Mouse (Mus musculus) monocyte, adult 2 months (primary cell): ENCODE data around the gene Plppr2.

Experiments
- DNase-seq, 2 experiments: peaks; one replicate each; pipeline ENCODE4 v3.0.0; 2022; ENCODE audit warnings: low spot score in 2 of 2, low read depth in 1 of 2

Gene Plppr2

DNA sequence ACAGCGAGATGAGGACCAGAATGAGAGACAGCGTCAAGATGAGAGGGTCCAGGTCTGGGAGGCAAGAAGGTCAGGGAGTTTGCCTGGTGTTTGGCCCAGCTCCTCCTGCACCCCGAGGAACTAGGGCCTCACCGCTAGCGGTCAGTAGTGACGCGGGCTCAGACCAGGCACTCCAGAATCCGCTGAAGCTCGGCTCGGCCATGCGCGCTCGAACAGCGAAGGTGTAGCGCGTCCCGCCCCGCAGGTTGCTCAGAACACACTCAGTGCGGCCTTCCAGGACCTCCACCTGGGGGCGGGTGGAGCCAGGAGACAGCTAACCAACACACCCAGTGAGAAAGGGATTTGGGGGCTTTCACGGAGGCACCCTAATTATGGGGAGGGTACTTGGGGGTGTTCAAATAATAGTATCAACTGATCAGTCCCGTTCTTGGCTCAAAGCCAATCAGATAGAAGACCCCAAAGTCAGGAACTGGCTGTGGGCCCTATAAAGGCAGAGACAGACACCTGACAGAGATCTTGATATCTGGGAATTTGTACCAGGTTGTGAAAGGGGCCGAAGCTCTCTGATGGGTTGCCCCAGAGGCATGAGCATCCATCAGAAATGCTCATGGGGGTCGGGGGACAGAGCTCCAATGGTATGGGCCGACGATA is 23.9 kb downstream of the Plppr2 start:
- DNase-seq, result no peak

DNA sequence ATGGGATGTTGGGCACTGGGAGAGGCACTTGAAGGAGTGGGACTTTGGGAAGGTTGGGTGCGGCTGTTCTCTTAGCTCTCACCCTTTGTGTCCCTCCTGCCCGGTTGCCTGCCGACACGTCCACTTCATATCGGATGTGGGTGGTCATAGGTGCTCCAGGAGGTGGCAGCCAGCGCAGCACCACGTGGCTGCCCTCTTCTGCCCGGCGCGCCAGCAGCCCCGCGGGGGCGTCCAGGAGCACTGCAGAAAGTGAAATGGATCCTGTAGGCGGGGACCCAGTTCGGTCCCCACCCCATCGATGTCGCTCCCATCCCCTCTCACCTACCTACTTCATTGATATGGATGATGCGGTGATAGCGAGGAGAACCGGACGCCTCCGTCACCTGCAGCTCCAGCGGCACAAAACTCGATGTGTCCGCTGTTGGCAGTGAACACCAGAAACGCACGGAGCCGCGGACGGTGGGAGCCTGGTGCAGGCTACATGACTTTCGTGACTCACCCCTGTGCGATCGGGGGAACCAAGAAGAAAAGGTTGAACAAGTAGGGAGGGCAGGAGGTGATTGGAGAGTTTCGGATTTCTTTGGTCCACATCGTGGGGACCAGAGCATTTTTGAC is 24.6 kb downstream of the Plppr2 start:
- DNase-seq, result no peak

DNA sequence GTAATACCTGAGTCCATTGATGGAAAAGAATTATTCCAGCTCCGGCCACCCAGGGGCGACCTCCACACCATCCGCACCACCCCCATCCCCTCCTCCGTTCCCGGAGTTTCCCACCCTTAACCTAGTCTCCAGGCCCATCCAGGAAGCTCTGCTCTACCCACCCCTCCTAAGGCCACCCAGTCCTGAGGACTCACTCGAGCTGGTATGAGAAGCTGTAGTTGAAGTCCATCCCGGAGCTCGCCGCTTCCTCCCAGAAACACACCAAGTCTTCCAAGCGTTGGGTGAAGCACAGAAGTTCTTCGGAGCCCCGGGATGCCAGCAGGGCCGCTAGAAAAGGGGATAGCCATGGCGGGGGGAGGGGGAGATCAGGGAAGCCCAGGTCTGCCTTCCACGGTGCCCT is 25.2 kb downstream of the Plppr2 start:
- no peak for DNase-seq

GRCm38 (mm10) chr9:21962416-21963059 is 25.7 kb downstream of the Plppr2 start:
- no peak for DNase-seq

- DNase-seq, result no peak
Observed at GRCm38 (mm10) chr9:21963417-21963816, 26.6 kb downstream of the Plppr2 start, which contains the start of gene Epor. Gene Epor (minus strand): TSS chr9:21963506.

DNA sequence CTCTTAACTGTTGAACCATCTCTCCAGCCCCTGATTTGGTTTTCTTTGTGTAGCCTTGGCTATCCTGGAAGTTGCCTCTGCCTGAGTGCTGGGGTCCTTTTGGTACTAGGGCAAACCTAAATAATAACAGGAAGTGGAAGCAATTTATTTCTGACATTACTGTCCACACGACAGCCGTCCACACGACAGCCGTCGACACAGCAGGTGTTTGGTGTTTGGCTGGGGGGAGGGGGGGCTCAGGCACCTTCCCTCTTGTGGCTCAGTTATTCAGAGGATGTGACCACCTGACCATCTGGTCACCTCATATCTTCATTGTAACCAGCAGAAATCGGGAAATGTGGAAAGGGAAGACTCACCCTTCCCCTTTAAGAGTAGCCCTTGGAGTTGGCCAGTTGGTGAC is 32.0 kb downstream of the Plppr2 start:
- no peak for DNase-seq

GRCm38 (mm10) chr9:21969304-21969703 is 32.5 kb downstream of the Plppr2 start:
- DNase-seq, result no peak

- DNase-seq, result no peak
Observed at GRCm38 (mm10) chr9:21976626-21977175, 39.9 kb downstream of the Plppr2 start.

GRCm38 (mm10) chr9:21977331-21977730 is 40.5 kb downstream of the Plppr2 start:
- DNase-seq, result no peak

DNA sequence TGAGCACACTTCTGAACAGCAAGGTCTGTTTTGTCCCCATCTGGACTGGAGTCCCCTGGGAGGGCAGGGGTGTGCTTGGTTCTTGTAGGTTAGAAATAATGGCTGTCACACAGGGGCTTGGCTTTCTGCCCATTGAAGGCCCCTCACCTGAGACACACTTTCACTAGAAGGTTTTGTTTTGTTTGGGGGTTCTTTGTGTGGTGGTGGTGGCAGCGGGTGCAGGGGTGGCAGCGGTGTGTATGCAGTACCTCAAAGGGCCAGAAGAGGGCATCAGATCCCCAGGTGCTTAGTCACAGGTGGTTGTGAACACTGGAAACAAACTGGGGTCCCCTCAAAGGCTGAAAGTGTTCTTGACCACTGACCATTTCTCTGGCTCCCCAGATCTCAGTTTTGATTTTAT is 41.1 kb downstream of the Plppr2 start:
- no peak for DNase-seq

DNA sequence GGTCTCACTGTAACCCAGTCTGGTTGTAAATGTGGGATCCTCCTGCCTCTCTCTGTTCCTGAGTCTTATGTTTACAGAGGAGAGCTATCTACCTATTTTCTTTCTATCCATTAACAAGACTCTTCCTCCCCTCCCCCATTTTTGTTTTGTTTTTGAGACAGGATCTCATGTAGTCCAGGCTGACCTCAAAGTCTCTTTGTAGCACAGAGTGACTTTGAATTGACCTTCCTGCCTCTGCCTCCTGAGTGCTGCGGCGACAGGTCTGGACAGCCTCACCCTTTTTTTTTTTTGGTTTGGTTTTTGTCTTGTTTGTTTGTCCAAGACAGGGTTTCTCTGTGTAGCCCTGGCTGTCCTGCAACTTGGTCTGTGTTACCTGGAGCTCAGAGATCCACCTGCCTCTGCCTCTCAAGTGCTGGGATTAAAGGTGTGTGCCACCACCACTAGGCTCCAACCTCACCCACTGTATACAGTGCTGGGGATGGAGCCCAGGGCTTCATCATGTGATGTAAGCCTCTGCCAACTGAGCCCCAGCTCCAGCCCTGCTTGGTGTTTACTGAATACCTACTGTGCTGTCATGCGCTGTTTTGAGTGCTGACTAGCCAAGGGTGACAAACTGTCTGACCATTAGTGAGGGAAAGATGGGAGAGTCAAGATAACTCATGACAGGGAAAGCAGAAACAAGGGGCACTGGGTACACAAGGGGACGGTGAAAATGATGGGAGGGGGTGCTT is 41.7 kb downstream of the Plppr2 start:
- DNase-seq, result no peak

- no peak for DNase-seq
Observed at GRCm38 (mm10) chr9:21983911-21984310, 47.1 kb downstream of the Plppr2 start.

GRCm38 (mm10) chr9:21987592-21988342 is 50.9 kb downstream of the Plppr2 start:
- DNase-seq, result no peak

DNA sequence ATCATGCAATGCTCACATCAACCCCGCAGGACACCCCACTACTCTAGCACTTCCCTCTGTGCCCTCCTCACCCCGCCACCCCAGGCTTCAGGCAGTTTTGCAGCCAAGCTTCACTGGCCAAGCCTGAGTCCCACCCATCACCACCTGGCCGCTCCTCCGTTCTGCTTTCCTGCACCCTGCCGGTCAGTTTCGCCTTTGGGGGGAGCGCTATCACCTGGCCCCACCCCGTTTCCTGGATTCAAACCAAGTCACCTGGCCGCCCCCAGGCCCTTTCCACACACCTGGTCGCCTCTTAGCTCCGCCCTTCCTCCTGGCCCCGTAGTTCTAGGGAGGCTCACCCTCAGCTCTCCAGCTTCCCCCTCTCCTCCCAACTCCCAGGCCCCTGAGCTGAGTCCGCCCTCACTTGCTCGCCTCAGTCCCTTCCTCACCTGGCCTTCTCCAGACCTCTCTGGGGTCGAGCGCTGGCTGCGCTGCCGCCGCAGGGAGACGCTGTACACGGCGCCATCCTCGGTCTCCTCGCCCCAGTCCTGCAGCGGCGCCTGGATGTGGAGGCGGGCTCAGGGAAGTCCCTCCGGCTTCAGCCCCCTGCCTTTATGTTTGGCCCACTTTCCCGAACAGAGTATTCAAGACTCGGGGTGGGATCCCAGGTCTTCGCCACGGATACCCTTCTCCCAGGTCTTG is 51.7 kb downstream of the Plppr2 start:
- DNase-seq, result no peak

DNA sequence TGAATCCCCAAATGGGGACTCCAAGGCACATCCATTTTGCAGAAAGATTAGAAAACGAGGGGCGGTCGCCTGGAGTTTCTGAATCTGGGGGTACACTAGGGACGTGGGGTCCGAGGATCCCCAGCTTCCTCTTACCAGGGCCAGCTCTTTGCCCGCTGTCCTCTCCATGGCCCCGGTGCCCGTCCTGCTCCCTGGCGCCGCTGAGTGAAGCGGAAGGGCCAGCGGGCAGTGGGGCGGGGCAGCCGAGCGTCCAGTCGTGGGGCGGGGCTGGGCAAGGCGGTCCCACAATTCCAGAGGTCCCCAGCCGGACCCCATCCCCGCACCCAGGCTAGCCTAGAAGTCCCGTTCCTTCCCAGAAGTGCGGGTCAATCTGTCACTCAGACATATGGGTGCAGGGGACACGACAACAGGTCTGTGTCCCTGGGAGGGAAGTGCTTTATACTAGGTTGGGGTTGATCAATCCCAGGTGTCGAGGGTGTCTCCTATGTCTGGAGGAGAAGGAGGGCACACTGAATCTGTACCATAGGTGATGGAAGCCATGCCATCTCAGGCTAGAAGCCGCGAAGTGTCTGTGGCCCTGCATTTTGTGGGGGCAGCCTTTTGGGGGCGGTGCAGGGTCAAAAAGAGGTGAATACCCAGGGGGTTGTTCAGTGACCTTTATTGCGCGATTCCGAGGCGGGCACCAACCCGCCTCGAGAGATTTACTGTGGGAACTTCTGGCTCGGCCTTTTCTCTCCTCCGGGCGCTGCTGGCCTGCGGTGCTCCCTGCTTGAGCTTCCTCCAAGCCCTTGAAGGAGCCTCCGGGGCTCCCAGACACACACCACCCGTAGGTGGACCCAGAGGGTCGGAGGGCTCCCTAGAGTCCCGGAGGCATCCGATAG is 52.6 kb downstream of the Plppr2 start, which contains the start of gene Rgl3:
Gene Rgl3 (minus strand): TSS at position 217 of the 881 bp plus-strand sequence.
- no peak for DNase-seq

DNA sequence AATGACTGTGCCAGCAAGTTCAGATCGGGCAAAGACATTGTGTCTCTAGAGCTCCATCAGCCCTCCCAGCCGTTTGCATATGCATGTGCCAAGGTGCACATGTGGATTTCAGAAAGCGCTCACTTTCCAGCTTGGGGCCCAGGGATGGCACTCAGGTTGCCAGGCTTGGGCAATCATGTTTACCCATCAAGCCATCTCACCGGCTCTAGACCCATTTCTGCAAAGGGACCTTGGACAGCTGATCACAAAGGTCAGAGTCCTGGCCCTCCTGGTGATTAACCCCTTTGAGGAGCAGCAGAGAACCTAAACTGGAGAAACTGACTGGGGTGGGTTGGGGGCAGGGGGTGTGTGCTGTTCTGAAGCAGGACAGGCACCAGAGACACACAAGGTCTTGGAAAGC is 55.4 kb downstream of the Plppr2 start:
- no peak for DNase-seq

- DNase-seq, result no peak
Observed at GRCm38 (mm10) chr9:21996178-21996867, 59.5 kb downstream of the Plppr2 start.
